Mouse (Mus musculus): Measurements from ENCODE around the gene 1700013G24Rik.

DNA sequence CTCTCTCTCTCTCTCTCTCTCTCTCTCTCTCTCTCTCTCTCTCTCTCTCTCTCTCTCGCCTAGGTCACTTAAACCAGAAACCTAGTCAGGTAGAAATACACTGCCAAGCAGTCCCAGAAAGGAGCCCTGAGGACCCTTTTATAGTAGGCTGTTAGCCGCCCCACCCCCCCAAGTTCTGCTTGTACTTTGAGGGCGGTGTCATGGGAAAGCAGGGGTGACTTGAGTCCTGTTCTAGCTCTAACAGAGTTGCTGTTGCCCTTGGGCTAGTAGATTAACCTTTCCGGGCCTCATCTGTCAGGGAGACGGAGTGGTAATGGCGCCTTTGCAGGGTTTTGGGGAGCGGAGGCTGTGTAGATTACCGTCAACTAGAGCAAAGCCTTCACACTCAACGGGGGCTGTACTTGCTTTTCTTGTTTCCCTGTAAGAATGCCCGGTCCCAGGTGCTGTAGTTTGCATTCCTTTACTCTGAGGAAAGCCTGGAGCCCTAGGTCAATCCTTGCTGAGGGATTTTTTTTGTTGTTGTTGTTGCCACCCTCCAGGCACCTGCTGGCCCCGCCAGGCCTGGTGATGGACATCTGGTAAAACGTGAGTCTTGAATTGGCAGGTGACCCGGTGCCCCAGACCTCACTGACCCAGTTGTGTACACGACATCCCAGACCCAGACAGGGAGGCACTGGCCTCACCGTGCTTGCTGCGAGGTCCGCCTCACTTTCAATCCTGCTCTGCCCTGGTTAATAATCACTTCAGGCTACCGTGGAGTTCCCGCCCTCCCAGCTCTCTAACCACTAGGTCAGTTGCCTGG is 27.3 kb downstream of the 1700013G24Rik start:
- TF ChIP-seq GATA1 (IDR thresholded peaks at IDR 0.05; ENCODE audit: low read length) (no peak), TAL1 (IDR thresholded peaks at IDR 0.05; ENCODE audit: low read length) (no peak)

Data from erythroblast, embryonic 14.5 days (primary cell).